Mouse (Mus musculus) mouse embryonic stem cell (cell line): ENCODE data around the gene Gpx2.

Experiments
- in situ Hi-C, 2 experiments: fragments of 300-500 bp; cut with MboI; formaldehyde crosslinking; loops; 1 replicate in 1 of 2; 3 replicates in 1 of 2; pipeline ENCODE4 v1.14.3; 2019 to 2020; ENCODE audit warnings: low sequenced_read_pairs in 2 of 2, low pct_unique_long_range_greater_than_20kb in 1 of 2, mixed read lengths in 1 of 2; ENCODE audit not compliant: unreplicated experiment in 1 of 2

The Gpx2 gene

DNA sequence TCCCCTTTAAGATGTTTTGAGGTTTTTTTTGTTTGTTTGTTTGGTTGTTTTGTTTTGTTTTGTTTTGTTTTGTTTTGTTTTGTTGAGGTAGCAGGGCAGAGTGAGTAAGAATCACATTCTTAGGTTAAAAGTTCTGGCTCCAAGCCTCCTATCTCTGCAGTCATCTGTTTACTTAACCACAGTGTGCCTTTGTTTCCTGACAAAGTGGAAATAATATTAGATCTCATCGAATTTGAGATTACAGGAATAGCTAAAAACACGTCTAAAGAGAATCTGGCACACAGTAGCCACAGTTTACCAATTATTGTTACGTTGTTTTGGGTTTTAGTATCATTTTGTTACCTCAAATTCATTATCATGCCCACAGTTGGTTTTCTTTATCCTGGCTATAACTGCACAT, 20.7 kb downstream of the Gpx2 start:
- in situ Hi-C loops: no loop called here

DNA sequence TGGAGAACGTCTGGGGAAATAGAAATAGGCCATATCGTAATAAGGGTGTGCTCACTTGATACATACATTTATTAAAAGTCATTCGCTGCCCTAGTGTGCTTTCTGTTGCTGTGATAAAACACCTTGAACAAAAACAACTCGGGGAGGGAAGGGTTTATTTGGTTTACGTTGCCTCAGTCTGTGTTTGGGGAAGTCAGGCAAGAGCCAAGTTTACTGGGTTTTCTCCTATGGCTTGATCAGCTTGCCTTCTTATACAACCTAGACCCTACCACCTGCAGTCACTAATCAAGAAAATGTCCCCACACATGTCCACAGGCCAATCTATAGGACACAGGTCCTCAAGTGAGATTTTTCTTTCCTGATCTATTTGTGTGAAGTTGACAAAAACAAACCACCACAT, 23.8 kb downstream of the Gpx2 start:
- in situ Hi-C loops: no loop called here

GRCm38 (mm10) chr12:76770841-76771500, 24.4 kb downstream of the Gpx2 start:
- in situ Hi-C loops: no loop called here

DNA sequence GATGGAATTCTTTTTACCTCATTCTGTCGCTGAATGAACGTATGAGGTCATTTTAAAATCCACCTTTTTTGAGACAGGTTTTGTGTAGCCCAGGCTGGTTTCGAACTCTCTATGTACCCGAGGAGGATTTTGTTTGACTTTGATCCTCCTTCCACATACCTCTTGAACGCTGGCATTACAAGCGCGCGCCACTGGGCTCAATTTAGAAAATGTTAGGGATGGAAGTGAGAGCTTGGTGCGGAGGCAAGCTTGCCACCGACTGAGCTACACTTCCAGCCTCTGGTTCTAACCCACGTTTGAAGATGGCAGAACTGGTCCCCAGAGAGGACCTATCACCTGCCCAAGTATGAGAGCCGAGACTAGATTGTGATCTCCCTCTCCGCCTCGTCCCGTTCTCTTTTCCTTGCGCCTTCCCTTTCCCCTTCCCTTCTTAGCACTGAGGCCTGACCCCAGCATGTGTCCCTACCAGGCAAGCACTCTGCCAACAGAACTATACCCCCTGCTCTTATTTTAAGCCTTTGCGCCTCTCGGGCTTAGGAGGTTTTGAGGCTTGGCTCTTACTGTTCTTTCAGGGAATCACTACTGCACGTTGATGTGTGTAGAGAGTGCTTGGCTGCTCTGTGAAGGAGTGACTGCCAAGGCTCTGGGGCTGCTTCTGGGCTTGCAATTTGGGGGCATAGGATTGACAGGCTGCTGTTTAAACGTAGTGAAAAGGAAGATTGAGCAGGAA, 29.3 kb downstream of the Gpx2 start:
- in situ Hi-C loops: no loop called here

- in situ Hi-C loops: no loop called here
Measured at GRCm38 (mm10) chr12:76765354-76765851, 30.0 kb downstream of the Gpx2 start, which contains the start of the genes Churc1 and Fntb. TSS of gene Churc1 (plus strand) at chr12:76765538. TSS of gene Fntb (plus strand) at chr12:76765589.

DNA sequence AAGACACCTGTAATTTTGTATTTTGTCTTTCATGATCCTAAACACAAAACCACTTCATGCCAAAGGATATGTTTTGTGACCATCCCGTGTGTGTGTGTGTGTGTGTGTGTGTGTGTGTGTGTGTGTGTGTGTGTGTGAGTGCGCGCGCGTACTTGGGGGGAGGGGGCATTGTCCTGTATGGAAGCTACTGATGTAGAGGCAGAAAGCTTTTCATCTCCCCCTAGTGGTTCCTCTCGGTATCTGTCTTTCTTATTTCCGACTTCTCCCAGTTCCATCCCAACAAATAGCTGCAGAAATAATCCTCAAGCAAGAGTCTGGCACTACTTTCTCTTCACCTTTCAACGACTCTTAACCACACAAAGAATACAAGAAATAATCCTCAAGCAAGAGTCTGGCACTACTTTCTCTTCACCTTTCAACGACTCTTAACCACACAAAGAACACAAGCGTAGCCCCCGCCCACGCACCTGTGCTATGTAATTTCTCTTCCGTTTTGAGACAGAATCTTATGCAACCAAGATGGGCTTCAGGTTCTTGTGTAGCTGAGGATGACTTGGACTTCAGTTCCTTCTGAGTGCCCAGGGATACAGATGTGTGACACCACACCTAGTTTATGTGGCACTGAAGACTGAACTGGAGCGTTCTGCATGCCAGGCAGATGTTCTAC, 42.6 kb downstream of the Gpx2 start:
- in situ Hi-C loops: no loop called here

- in situ Hi-C loops: no loop called here
Measured at GRCm38 (mm10) chr12:76750866-76751459, 44.4 kb downstream of the Gpx2 start.
